Mouse (Mus musculus): Measurements from ENCODE around the gene Clk4. TPM values are rescaled to one million over a fixed set of nuclear protein-coding genes. Genes with fewer than 3 reads are reported as not detected.
A peak's percentile ranks its signal among the peaks of the same experiment; 100 is the strongest.

Clk4 gene
- total RNA-seq (2014; fragmentation: Nextera tagmentation) (168 and 174 TPM in 2 replicates), total RNA-seq (2017) (179 and 210 TPM in 2 replicates), polyA plus RNA-seq (2012) (2.3 and 4.0 TPM in 2 replicates)

- DNase-seq (ENCODE audit: low spot score) (no peak), ATAC-seq (ENCODE audit: extremely low read depth, insufficient number of reproducible peaks, low FRiP score, poor library complexity, severe bottlenecking) (no peak)
- TF ChIP-seq GATA1 (IDR thresholded peaks at IDR 0.05; ENCODE audit: borderline replicate concordance, low read length) (no peak), CTCF (IDR thresholded peaks at IDR 0.05; ENCODE audit: low read depth, low read length) (no peak), GATA2 (IDR thresholded peaks at IDR 0.05; ENCODE audit: borderline replicate concordance, low read depth, low read length) (no peak), TAL1 (conservative IDR thresholded peaks at IDR 0.05; ENCODE audit: low read depth, low read length) (no peak)
- Histone ChIP-seq H3K36me3 (replicated peaks) (peaks cover 13% of the 10 kb centered on the region), H3K4me1 (ENCODE audit: insufficient read depth, low read depth, low read length) (peaks cover 27% of the 10 kb centered on the region), H3K4me3 (ENCODE audit: low read depth, low read length) (peak within 1 kb of the TSS; percentile 98), H3K9me3 (replicated peaks) (no peaks in the 10 kb centered on the region), H3K27me3 (ENCODE audit: insufficient read depth, low read length) (peaks cover 13% of the 10 kb centered on the region)
Observed at GRCm38 (mm10) chr11:51261680-51262219, at the start of gene Clk4. Gene Clk4 (plus strand): TSS chr11:51261730.

- Histone ChIP-seq H3K4me1 (ENCODE audit: insufficient read depth, low read depth, low read length) (no peaks in the 10 kb centered on the region), H3K9me3 (replicated peaks) (no peaks in the 10 kb centered on the region), H3K27me3 (ENCODE audit: insufficient read depth, low read length) (peaks cover 2% of the 10 kb centered on the region; the same call in 1 of the 2 replicates), H3K36me3 (replicated peaks) (no peaks in the 10 kb centered on the region), H3K4me3 (ENCODE audit: low read depth, low read length) (no peak overlapping the region)
- DNase-seq (ENCODE audit: low spot score), result no peak
- ATAC-seq (ENCODE audit: extremely low read depth, insufficient number of reproducible peaks, low FRiP score, poor library complexity, severe bottlenecking), result no peak
- TF ChIP-seq GATA1 (IDR thresholded peaks at IDR 0.05; ENCODE audit: borderline replicate concordance, low read length) (no peak), CTCF (IDR thresholded peaks at IDR 0.05; ENCODE audit: low read depth, low read length) (no peak), TAL1 (conservative IDR thresholded peaks at IDR 0.05; ENCODE audit: low read depth, low read length) (no peak), POLR2AphosphoS5 (IDR thresholded peaks at IDR 0.05; ENCODE audit: insufficient replicate concordance, low read depth, low read length) (no peak), GATA2 (IDR thresholded peaks at IDR 0.05; ENCODE audit: borderline replicate concordance, low read depth, low read length) (no peak)
Observed at GRCm38 (mm10) chr11:51214021-51214420, 47.5 kb upstream of the Clk4 start.

GRCm38 (mm10) chr11:51219396-51219980 lies 42.0 kb upstream of the Clk4 start:
- ATAC-seq (ENCODE audit: extremely low read depth, insufficient number of reproducible peaks, low FRiP score, poor library complexity, severe bottlenecking) (no peak), DNase-seq (ENCODE audit: low spot score) (no peak)
- Histone ChIP-seq H3K27me3 (ENCODE audit: insufficient read depth, low read length) (peaks cover 7% of the 10 kb centered on the region; the same call in 1 of the 2 replicates), H3K4me3 (ENCODE audit: low read depth, low read length) (no peak overlapping the region), H3K36me3 (replicated peaks) (no peaks in the 10 kb centered on the region), H3K9me3 (replicated peaks) (no peaks in the 10 kb centered on the region), H3K4me1 (ENCODE audit: insufficient read depth, low read depth, low read length) (no peaks in the 10 kb centered on the region)
- TF ChIP-seq TAL1 (conservative IDR thresholded peaks at IDR 0.05; ENCODE audit: low read depth, low read length) (no peak), GATA1 (IDR thresholded peaks at IDR 0.05; ENCODE audit: borderline replicate concordance, low read length) (no peak), POLR2AphosphoS5 (IDR thresholded peaks at IDR 0.05; ENCODE audit: insufficient replicate concordance, low read depth, low read length) (no peak), GATA2 (IDR thresholded peaks at IDR 0.05; ENCODE audit: borderline replicate concordance, low read depth, low read length) (no peak), CTCF (IDR thresholded peaks at IDR 0.05; ENCODE audit: low read depth, low read length) (no peak)

GRCm38 (mm10) chr11:51220308-51220707 lies 41.2 kb upstream of the Clk4 start, which contains the start of gene Gm12569:
Gene Gm12569 (plus strand): TSS chr11:51220473.
- Histone ChIP-seq H3K36me3 (replicated peaks) (no peaks in the 10 kb centered on the region), H3K27me3 (ENCODE audit: insufficient read depth, low read length) (peaks cover 7% of the 10 kb centered on the region; the same call in 1 of the 2 replicates), H3K4me3 (ENCODE audit: low read depth, low read length) (no peak within 1 kb of the TSS), H3K4me1 (ENCODE audit: insufficient read depth, low read depth, low read length) (no peaks in the 10 kb centered on the region), H3K9me3 (replicated peaks) (no peaks in the 10 kb centered on the region)
- DNase-seq (ENCODE audit: low spot score) (no peak), ATAC-seq (ENCODE audit: extremely low read depth, insufficient number of reproducible peaks, low FRiP score, poor library complexity, severe bottlenecking) (no peak)
- TF ChIP-seq GATA1 (IDR thresholded peaks at IDR 0.05; ENCODE audit: borderline replicate concordance, low read length) (no peak), GATA2 (IDR thresholded peaks at IDR 0.05; ENCODE audit: borderline replicate concordance, low read depth, low read length) (no peak), POLR2AphosphoS5 (IDR thresholded peaks at IDR 0.05; ENCODE audit: insufficient replicate concordance, low read depth, low read length) (no peak), TAL1 (conservative IDR thresholded peaks at IDR 0.05; ENCODE audit: low read depth, low read length) (no peak), CTCF (IDR thresholded peaks at IDR 0.05; ENCODE audit: low read depth, low read length) (no peak)

GRCm38 (mm10) chr11:51227104-51227503 lies 34.4 kb upstream of the Clk4 start:
- H3K36me3 ChIP-seq (replicated peaks), result no peaks in the 10 kb centered on the region
- no peaks in the 10 kb centered on the region for H3K4me1 ChIP-seq (ENCODE audit: insufficient read depth, low read depth, low read length)
- no peak for DNase-seq (ENCODE audit: low spot score)
- no peak for TF ChIP-seq GATA2 (IDR thresholded peaks at IDR 0.05; ENCODE audit: borderline replicate concordance, low read depth, low read length)
- no peak for TF ChIP-seq POLR2AphosphoS5 (IDR thresholded peaks at IDR 0.05; ENCODE audit: insufficient replicate concordance, low read depth, low read length)
- TF ChIP-seq TAL1 (conservative IDR thresholded peaks at IDR 0.05; ENCODE audit: low read depth, low read length), result no peak
- TF ChIP-seq GATA1 (IDR thresholded peaks at IDR 0.05; ENCODE audit: borderline replicate concordance, low read length), result no peak
- TF ChIP-seq CTCF (IDR thresholded peaks at IDR 0.05; ENCODE audit: low read depth, low read length), result no peak
- H3K27me3 ChIP-seq (ENCODE audit: insufficient read depth, low read length), result 0 out of 2 replicates have a peak, but pooled peaks cover 2% of the 10 kb centered on the region
- H3K4me3 ChIP-seq (ENCODE audit: low read depth, low read length), result no peak overlapping the region
- no peaks in the 10 kb centered on the region for H3K9me3 ChIP-seq (replicated peaks)
- no peak for ATAC-seq (ENCODE audit: extremely low read depth, insufficient number of reproducible peaks, low FRiP score, poor library complexity, severe bottlenecking)

GRCm38 (mm10) chr11:51234626-51235025 lies 26.9 kb upstream of the Clk4 start:
- Histone ChIP-seq H3K27me3 (ENCODE audit: insufficient read depth, low read length) (peaks cover 6% of the 10 kb centered on the region; the same call in 1 of the 2 replicates), H3K4me1 (ENCODE audit: insufficient read depth, low read depth, low read length) (no peaks in the 10 kb centered on the region), H3K9me3 (replicated peaks) (no peaks in the 10 kb centered on the region), H3K4me3 (ENCODE audit: low read depth, low read length) (no peak overlapping the region), H3K36me3 (replicated peaks) (no peaks in the 10 kb centered on the region)
- TF ChIP-seq CTCF (IDR thresholded peaks at IDR 0.05; ENCODE audit: low read depth, low read length) (no peak), GATA2 (IDR thresholded peaks at IDR 0.05; ENCODE audit: borderline replicate concordance, low read depth, low read length) (no peak), POLR2AphosphoS5 (IDR thresholded peaks at IDR 0.05; ENCODE audit: insufficient replicate concordance, low read depth, low read length) (no peak), TAL1 (conservative IDR thresholded peaks at IDR 0.05; ENCODE audit: low read depth, low read length) (no peak), GATA1 (IDR thresholded peaks at IDR 0.05; ENCODE audit: borderline replicate concordance, low read length) (no peak)
- no peak for DNase-seq (ENCODE audit: low spot score)
- no peak for ATAC-seq (ENCODE audit: extremely low read depth, insufficient number of reproducible peaks, low FRiP score, poor library complexity, severe bottlenecking)
